Mouse (Mus musculus) liver, embryonic 14.5 days (tissue): Measurements from ENCODE around the gene Col26a1. TPM values are rescaled to one million over a fixed set of nuclear protein-coding genes. Genes with fewer than 3 reads are reported as not detected.
A peak's percentile ranks its signal among the peaks of the same experiment; 100 is the strongest.

Experiments used
- ATAC-seq: fragments of 200-750 bp; cut with Nextera tagmentation; 2 replicates; pipeline ENCODE4 v1.8.0; 2017; ENCODE audit warnings: moderate number of reproducible peaks, mild to moderate bottlenecking, moderate library complexity; ENCODE audit not compliant: insufficient read depth
- DNase-seq, 3 experiments: peaks; one replicate each; pipeline ENCODE4 v3.0.0-alpha.2; 2012 to 2013; ENCODE audit warnings: low read depth in 3 of 3, low spot score in 3 of 3
- H3K27ac ChIP-seq: fragments of 300-500 bp; sonication (generic); 2 replicates; pipeline ENCODE4 v1.5.1; 2014; ENCODE audit warnings: moderate library complexity, mild to moderate bottlenecking, control low read depth, inconsistent platforms
- H3K27me3 ChIP-seq: fragments of 300-500 bp; sonication (generic); 2 replicates; pipeline ENCODE4 v1.6.1; 2014; ENCODE audit warnings: mild to moderate bottlenecking, low read length, moderate library complexity; ENCODE audit not compliant: control insufficient read depth, insufficient read depth
- H3K36me3 ChIP-seq: fragments of 300-500 bp; sonication (generic); replicated peaks from 2 replicates; pipeline ENCODE4 v1.6.1; 2014; ENCODE audit warnings: low read depth; ENCODE audit not compliant: control insufficient read depth, insufficient read depth
- H3K4me1 ChIP-seq, 2 experiments: fragments of 200-500 bp in 1 of 2; fragments of 300-500 bp in 1 of 2; sonication (generic) in 1 of 2; replicated peaks; 2 replicates each; pipeline ENCODE4 v1.6.1; 2012 to 2014; ENCODE audit warnings: antibody characterized with exemption in 1 of 2, inconsistent platforms in 1 of 2, low read length in 1 of 2; ENCODE audit not compliant: control insufficient read depth in 2 of 2, insufficient read depth in 2 of 2
- H3K4me2 ChIP-seq: fragments of 300-500 bp; sonication (generic); 2 replicates; pipeline ENCODE4 v1.6.1; 2014; ENCODE audit warnings: low read depth, mild to moderate bottlenecking, control low read depth, moderate library complexity
- H3K4me3 ChIP-seq, 2 experiments: fragments of 200-500 bp in 1 of 2; fragments of 300-500 bp in 1 of 2; sonication (generic) in 1 of 2; 2 replicates each; pipeline ENCODE4 v1.5.1; 2012 to 2014; ENCODE audit warnings: low read depth in 2 of 2, low read length in 2 of 2, mild to moderate bottlenecking in 2 of 2, control low read depth in 1 of 2, inconsistent platforms in 1 of 2, moderate library complexity in 1 of 2; ENCODE audit not compliant: insufficient read depth in 1 of 2
- H3K9ac ChIP-seq: fragments of 300-500 bp; sonication (generic); replicated peaks from 2 replicates; pipeline ENCODE4 v1.6.1; 2014; ENCODE audit warnings: mild to moderate bottlenecking, control low read depth, moderate library complexity
- H3K9me3 ChIP-seq: fragments of 300-500 bp; sonication (generic); 2 replicates; pipeline ENCODE4 v1.6.1; 2016; ENCODE audit warnings: low read length, mixed read lengths; ENCODE audit not compliant: control insufficient read depth
- CTCF ChIP-seq: IDR thresholded peaks from 2 replicates; pipeline ENCODE4 v1.5.1; 2016; ENCODE audit warnings: antibody characterized with exemption, low read depth, control low read depth
- EP300 ChIP-seq: IDR thresholded peaks from 2 replicates; pipeline ENCODE4 v1.6.1; 2016; ENCODE audit warnings: antibody characterized with exemption, low read depth
- WGBS: fragments of 180-500 bp; shearing (Covaris S2); extraction: QIAGEN DNeasy Blood & Tissue Kit; methylation state at CpG from one replicate; pipeline ENCODE4 v1.1.7; 2014; ENCODE audit not compliant: insufficient replicate concordance; 5-methylcytosine and 5-hydroxymethylcytosine counted together
- polyA plus RNA-seq, 2 experiments: library from polyadenylated mRNA; depleted of rRNA in 1 of 2; stranded (reverse) in 1 of 2; unstranded in 1 of 2; fragments of >200 nt; fragmentation: Nextera tagmentation in 1 of 2; extraction: Ambion mirVana in 1 of 2; gene quantifications; 2 replicates each; pipeline versions ENCODE4 v1.2.1 to v1.2.3; 2012 to 2014

The Col26a1 gene
- polyA plus RNA-seq, 2 experiments, result 0.06 to 0.18 TPM

DNA sequence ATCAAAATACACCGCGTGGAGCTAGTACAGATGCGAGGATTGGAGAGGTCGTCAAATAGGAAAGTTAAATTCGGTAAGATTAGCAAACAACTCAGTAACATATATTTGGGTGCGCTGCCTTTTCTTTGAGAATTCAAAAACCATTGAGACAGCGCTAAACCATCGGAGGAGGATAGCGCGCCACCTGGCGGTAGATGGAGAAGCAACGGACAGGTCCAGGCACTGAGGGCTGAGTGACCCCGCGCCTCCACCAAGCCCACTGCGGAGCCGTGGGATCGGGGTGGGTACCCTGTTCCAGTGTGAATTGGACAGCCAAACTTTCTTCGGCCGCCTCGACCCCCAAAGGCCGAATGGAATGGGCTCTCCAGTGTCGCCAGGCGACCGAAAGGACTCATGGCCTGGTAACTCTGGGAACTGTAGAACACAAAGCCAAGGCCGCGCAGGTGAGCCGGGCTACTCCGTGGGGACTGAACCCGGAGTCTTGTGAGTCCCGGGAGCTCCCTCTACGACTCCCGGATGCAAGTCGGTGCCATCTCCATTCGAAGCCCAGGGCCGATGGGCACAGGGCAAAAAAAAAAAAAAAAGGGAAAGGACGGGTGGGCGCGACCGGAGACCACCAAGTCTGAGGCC, 1.5 kb downstream of the Col26a1 start:
- Histone ChIP-seq H3K4me3 (no peak overlapping the region), H3K4me1 (no peaks in the 10 kb centered on the region), H3K9ac (no peak overlapping the region), H3K9me3 (no peaks in the 10 kb centered on the region), H3K36me3 (no peaks in the 10 kb centered on the region), H3K27ac (no peak overlapping the region), H3K27me3 (peaks cover 26% of the 10 kb centered on the region), H3K4me2 (peak overlapping the region; percentile 24)
- 5% methylated on average over 39 of the region's 39 CpGs for WGBS
- ATAC-seq (no peak), DNase-seq (peak; percentile 17 to 33 (median 26))
- TF ChIP-seq CTCF (peak; percentile 89), EP300 (no peak)

GRCm38 (mm10) chr5:136880101-136880500, 2.9 kb downstream of the Col26a1 start:
- Histone ChIP-seq H3K9me3 (no peaks in the 10 kb centered on the region), H3K9ac (no peak overlapping the region), H3K27ac (no peak overlapping the region), H3K4me3 (no peak overlapping the region), H3K4me1 (no peaks in the 10 kb centered on the region), H3K27me3 (peaks cover 26% of the 10 kb centered on the region), H3K36me3 (no peaks in the 10 kb centered on the region), H3K4me2 (no peak overlapping the region)
- ATAC-seq (no peak), DNase-seq (no peak)
- TF ChIP-seq EP300, result no peak
- no peak for TF ChIP-seq CTCF
- 61% methylated on average over 8 of the region's 8 CpGs for WGBS

- TF ChIP-seq EP300 (no peak), CTCF (no peak)
- Histone ChIP-seq H3K9me3 (no peaks in the 10 kb centered on the region), H3K27ac (no peak overlapping the region), H3K4me3 (no peak overlapping the region), H3K27me3 (no peaks in the 10 kb centered on the region), H3K4me1 (no peaks in the 10 kb centered on the region), H3K4me2 (no peak overlapping the region), H3K36me3 (no peaks in the 10 kb centered on the region), H3K9ac (no peak overlapping the region)
- 65% methylated on average over 10 of the region's 10 CpGs for WGBS
- DNase-seq, result no peak
- ATAC-seq, result no peak
Measured at GRCm38 (mm10) chr5:136874271-136874670, 8.7 kb downstream of the Col26a1 start.

DNA sequence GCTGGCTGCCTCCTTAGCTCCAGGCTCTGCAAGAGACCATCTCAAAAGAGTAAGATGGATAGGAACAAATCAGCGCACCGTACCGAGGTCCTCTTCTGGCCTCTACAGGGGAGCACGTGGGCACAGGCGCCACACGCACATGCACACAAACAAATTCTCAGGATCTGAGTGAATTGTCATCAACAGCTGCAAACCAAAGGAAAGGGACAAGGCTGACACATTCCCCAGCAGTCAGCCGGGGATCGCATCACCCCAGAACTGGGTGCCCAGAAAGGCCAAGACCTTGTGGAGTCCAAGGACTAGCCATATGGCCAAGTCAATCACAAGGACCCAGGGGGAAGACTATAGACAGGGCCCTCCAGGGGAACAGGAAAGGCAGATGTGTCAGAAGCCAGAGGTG, 10.6 kb downstream of the Col26a1 start:
- Histone ChIP-seq H3K4me2 (no peak overlapping the region), H3K27me3 (no peaks in the 10 kb centered on the region), H3K27ac (no peak overlapping the region), H3K36me3 (no peaks in the 10 kb centered on the region), H3K9ac (no peak overlapping the region), H3K9me3 (no peaks in the 10 kb centered on the region), H3K4me1 (no peaks in the 10 kb centered on the region), H3K4me3 (no peak overlapping the region)
- 74% methylated on average over 8 of the region's 8 CpGs for WGBS
- DNase-seq, result no peak
- no peak for ATAC-seq
- TF ChIP-seq EP300, result no peak
- TF ChIP-seq CTCF, result no peak

DNA sequence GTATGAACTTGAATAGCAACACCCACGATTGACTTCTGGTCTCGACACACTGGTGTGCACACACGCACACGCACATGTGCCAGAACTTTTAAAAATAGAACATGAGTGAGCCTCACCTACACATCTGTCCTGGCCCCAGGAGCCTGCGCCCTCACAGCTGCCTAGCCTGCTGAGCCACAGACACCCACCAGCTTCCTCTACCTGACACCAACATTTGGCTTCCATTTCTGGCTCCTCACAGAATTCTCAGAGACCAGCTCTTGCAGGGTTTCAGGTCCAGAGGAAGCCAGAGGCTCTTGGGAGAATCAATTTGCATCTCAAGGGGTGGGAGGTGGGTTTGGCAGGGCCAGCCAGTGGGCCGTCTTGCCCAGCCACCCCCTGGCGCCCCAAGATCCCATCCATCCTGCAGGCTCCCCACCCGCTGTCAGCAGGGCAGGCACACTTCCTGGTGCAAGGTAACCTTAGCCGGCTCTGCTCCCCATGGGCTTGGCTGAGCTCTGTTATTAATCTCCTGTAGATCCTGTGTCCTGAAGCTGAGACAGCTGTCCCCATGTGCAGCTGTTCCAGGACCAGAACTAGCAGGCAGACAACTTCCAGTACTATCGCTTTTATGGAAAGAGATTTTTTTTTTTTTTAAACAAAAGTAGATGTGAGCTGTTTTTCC, 13.4 kb downstream of the Col26a1 start:
- Histone ChIP-seq H3K4me1 (no peaks in the 10 kb centered on the region; a peak in 1 of 4 replicates), H3K4me2 (no peak overlapping the region), H3K27me3 (no peaks in the 10 kb centered on the region), H3K36me3 (no peaks in the 10 kb centered on the region), H3K9ac (no peak overlapping the region), H3K27ac (no peak overlapping the region), H3K4me3 (no peak overlapping the region), H3K9me3 (no peaks in the 10 kb centered on the region)
- TF ChIP-seq EP300, result no peak
- no peak for DNase-seq
- ATAC-seq, result no peak
- 63% methylated on average over 10 of the region's 10 CpGs for WGBS
